Mouse (Mus musculus) midbrain, embryonic 12.5 days (tissue): ENCODE measurements around the gene Gm732. TPM values are rescaled to one million over a fixed set of nuclear protein-coding genes. Genes with fewer than 3 reads are reported as not detected.

ENCODE experiments used
- ATAC-seq: fragments of 200-750 bp; cut with Nextera tagmentation; 2 replicates; pipeline ENCODE4 v1.8.0; 2017; ENCODE audit warnings: low read depth, moderate TSS enrichment, moderate library complexity; ENCODE audit not compliant: low FRiP score
- H3K27ac ChIP-seq: fragments of 300-500 bp; sonication (generic); replicated peaks from 2 replicates; pipeline ENCODE4 v1.5.1; 2016; ENCODE audit warnings: mild to moderate bottlenecking
- H3K27me3 ChIP-seq: fragments of 300-500 bp; sonication (generic); 2 replicates; pipeline ENCODE4 v1.6.1; 2016; ENCODE audit warnings: mild to moderate bottlenecking
- H3K36me3 ChIP-seq: fragments of 300-500 bp; sonication (generic); 2 replicates; pipeline ENCODE4 v1.6.1; 2016
- H3K4me1 ChIP-seq: fragments of 300-500 bp; sonication (generic); 2 replicates; pipeline ENCODE4 v1.6.1; 2016
- H3K4me2 ChIP-seq: fragments of 300-500 bp; sonication (generic); replicated peaks from 2 replicates; pipeline ENCODE4 v1.6.1; 2016; ENCODE audit warnings: mild to moderate bottlenecking, moderate library complexity
- H3K4me3 ChIP-seq: fragments of 300-500 bp; sonication (generic); 2 replicates; pipeline ENCODE4 v1.5.1; 2016; ENCODE audit warnings: mild to moderate bottlenecking
- H3K9ac ChIP-seq: fragments of 300-500 bp; sonication (generic); replicated peaks from 2 replicates; pipeline ENCODE4 v1.6.1; 2016; ENCODE audit warnings: mild to moderate bottlenecking, moderate library complexity
- H3K9me3 ChIP-seq: fragments of 300-500 bp; sonication (generic); 2 replicates; pipeline ENCODE4 v1.6.1; 2016; ENCODE audit warnings: mild to moderate bottlenecking
- WGBS: fragments of 180-500 bp; shearing (Covaris S2); methylation state at CpG from one replicate; pipeline ENCODE4 v1.1.7; 2016; 5-methylcytosine and 5-hydroxymethylcytosine counted together
- polyA plus RNA-seq: library from polyadenylated mRNA; unstranded; fragments of >200 nt; fragmentation: Nextera tagmentation; extraction: Ambion mirVana; gene quantifications from 2 replicates; pipeline ENCODE4 v1.2.1, GENCODE M21; 2016

Gene Gm732
- polyA plus RNA-seq, result not detected in 2 replicates

- no peaks in the 10 kb centered on the region for H3K4me1 ChIP-seq
- H3K4me2 ChIP-seq, result no peak within 1 kb of the TSS
- no peaks in the 10 kb centered on the region for H3K36me3 ChIP-seq
- H3K27me3 ChIP-seq, result no peaks in the 10 kb centered on the region
- ATAC-seq, result no peak
- H3K9ac ChIP-seq, result no peak within 1 kb of the TSS
- no peak within 1 kb of the TSS for H3K27ac ChIP-seq
- H3K9me3 ChIP-seq, result no peaks in the 10 kb centered on the region
- H3K4me3 ChIP-seq, result no peak within 1 kb of the TSS
- WGBS, result 58% methylated on average over 1 of the region's 1 CpGs
These were observed at the start of gene Gm732 for GRCm38 (mm10) chrX:107948365-107948764. Gm732 (minus strand) TSS chrX:107948465.

Other genes starting within 250 kb of the Gm732 start
- gene Tent5d, start 155.9 kb downstream of the Gm732 start, polyA plus RNA-seq, result 0.20 TPM in 1 of 2 replicates, not detected in the other
- gene 2610002M06Rik, start 132.1 kb downstream of the Gm732 start, polyA plus RNA-seq, result 9.4 and 10.8 TPM in 2 replicates